In genomic region chr6:83301294-83301693, GRCm38 (mm10) we compare ENCODE assay signal across 27 mouse cellular contexts. TPM values are rescaled to one million over a fixed set of nuclear protein-coding genes. Genes with fewer than 3 reads are reported as not detected.
DNase-seq lines count a peak whose midpoint lies in the region; ATAC-seq lines count a peak whose summit lies in the region.
"Had no signal": no experiment of that assay in that cellular context is flagged by ENCODE, and none has a peak within 500 bp of the region (broad histone marks: within the 10 kb centered on the region; RNA-seq: fewer than 3 reads in every experiment).

No protein-coding gene starts in this region.

- no peak for ATAC-seq in lung, embryonic 15.5 days (ENCODE audit: borderline replicate concordance, extremely low read depth, low FRiP score, low TSS enrichment)
- no peak for ATAC-seq in midbrain, embryonic 11.5 days (ENCODE audit: low FRiP score)
- ATAC-seq in midbrain, embryonic 14.5 days (ENCODE audit: low FRiP score, low TSS enrichment), result no peak
- ATAC-seq: forebrain, embryonic 15.5 days; Patski had no signal

- H3K27ac ChIP-seq in lung, embryonic 15.5 days, result peak overlapping the region; percentile 45; the same call in 1 of the 2 replicates
- no peak overlapping the region for H3K27ac ChIP-seq in midbrain, embryonic 11.5 days (ENCODE audit: low read depth, low read length)
- no peak overlapping the region for H3K27ac ChIP-seq in midbrain, embryonic 14.5 days (replicated peaks; ENCODE audit: low read depth, low read length)
- H3K27ac ChIP-seq: embryonic facial prominence, embryonic 10.5 days; embryonic facial prominence, embryonic 13.5 days; forebrain, embryonic 12.5 days; forebrain, embryonic 15.5 days; heart, embryonic 15.5 days; hindbrain, embryonic 10.5 days; hindbrain, embryonic 13.5 days had no signal

- WGBS in lung, embryonic 15.5 days, result 62% methylated on average over 2 of the region's 2 CpGs
- WGBS in midbrain, embryonic 11.5 days, result 93% methylated on average over 2 of the region's 2 CpGs
- 91% methylated on average over 2 of the region's 2 CpGs for WGBS in midbrain, embryonic 14.5 days

- H3K4me1 ChIP-seq in lung, embryonic 15.5 days, result no peaks in the 10 kb centered on the region
- no peaks in the 10 kb centered on the region for H3K4me1 ChIP-seq in midbrain, embryonic 11.5 days (ENCODE audit: control insufficient read depth, insufficient read depth, low read length)
- H3K4me1 ChIP-seq in midbrain, embryonic 14.5 days (ENCODE audit: control insufficient read depth, insufficient read depth, low read length), result no peaks in the 10 kb centered on the region
- H3K4me1 ChIP-seq: embryonic facial prominence, embryonic 13.5 days; forebrain, embryonic 12.5 days; forebrain, embryonic 15.5 days; heart, embryonic 12.5 days; heart, embryonic 15.5 days; hindbrain, embryonic 13.5 days had no signal

- no peak overlapping the region for H3K4me3 ChIP-seq in lung, embryonic 15.5 days
- no peak overlapping the region for H3K4me3 ChIP-seq in midbrain, embryonic 11.5 days (ENCODE audit: low read depth, low read length)
- H3K4me3 ChIP-seq in midbrain, embryonic 14.5 days (replicated peaks; ENCODE audit: low read depth, low read length), result no peak overlapping the region
- H3K4me3 ChIP-seq: embryonic facial prominence, embryonic 10.5 days; embryonic facial prominence, embryonic 13.5 days; erythroblast, embryonic 14.5 days; forebrain, embryonic 12.5 days; forebrain, embryonic 15.5 days; heart, embryonic 12.5 days; heart, embryonic 15.5 days; hindbrain, embryonic 10.5 days; hindbrain, embryonic 13.5 days had no signal

- H3K27me3 ChIP-seq in lung, embryonic 15.5 days, result no peaks in the 10 kb centered on the region
- H3K27me3 ChIP-seq in midbrain, embryonic 11.5 days (ENCODE audit: control insufficient read depth, insufficient read depth, low read length), result no peaks in the 10 kb centered on the region
- H3K27me3 ChIP-seq in midbrain, embryonic 14.5 days (ENCODE audit: control insufficient read depth, insufficient read depth, low read length), result no peaks in the 10 kb centered on the region
- H3K27me3 ChIP-seq: embryonic facial prominence, embryonic 13.5 days; forebrain, embryonic 12.5 days; forebrain, embryonic 15.5 days; heart, embryonic 12.5 days; heart, embryonic 15.5 days; hindbrain, embryonic 13.5 days; Patski had no signal

- H3K9ac ChIP-seq in lung, embryonic 15.5 days, result no peak overlapping the region
- no peak overlapping the region for H3K9ac ChIP-seq in midbrain, embryonic 11.5 days (ENCODE audit: low read length)
- H3K9ac ChIP-seq in midbrain, embryonic 14.5 days (replicated peaks; ENCODE audit: low read length), result no peak overlapping the region
- H3K9ac ChIP-seq: embryonic facial prominence, embryonic 13.5 days; forebrain, embryonic 12.5 days; forebrain, embryonic 15.5 days; heart, embryonic 12.5 days; heart, embryonic 15.5 days; hindbrain, embryonic 13.5 days had no signal

- no peak overlapping the region for H3K4me2 ChIP-seq in lung, embryonic 15.5 days
- H3K4me2 ChIP-seq in midbrain, embryonic 11.5 days, result no peak overlapping the region
- H3K4me2 ChIP-seq in midbrain, embryonic 14.5 days (ENCODE audit: low read length), result no peak overlapping the region
- H3K4me2 ChIP-seq: embryonic facial prominence, embryonic 13.5 days; forebrain, embryonic 12.5 days; forebrain, embryonic 15.5 days; heart, embryonic 12.5 days; heart, embryonic 15.5 days; hindbrain, embryonic 13.5 days had no signal

- H3K36me3 ChIP-seq in lung, embryonic 15.5 days, result peaks cover 13% of the 10 kb centered on the region
- no peaks in the 10 kb centered on the region; the same call in 1 of the 2 replicates for H3K36me3 ChIP-seq in midbrain, embryonic 11.5 days (ENCODE audit: control insufficient read depth, insufficient read depth, low read length)
- H3K36me3 ChIP-seq in midbrain, embryonic 14.5 days (ENCODE audit: control insufficient read depth, insufficient read depth, low read length), result peaks cover 17% of the 10 kb centered on the region
- H3K36me3 ChIP-seq: heart, embryonic 15.5 days had no signal

- DNase-seq in cerebellum, postnatal 14 days, result peak; percentile 13 to 19
- DNase-seq in cerebellum, adult 11 months, result no peak
- DNase-seq in lung, postnatal 10 days, result no peak
- peak; percentile 44 for DNase-seq in midbrain, embryonic 11.5 days (ENCODE audit: low spot score, missing footprints)
- no peak for DNase-seq in midbrain, embryonic 14.5 days
- DNase-seq in testis, postnatal 14 days (ENCODE audit: low spot score), result peak; percentile 71
- DNase-seq in retina, postnatal 1 day, result no peak
- DNase-seq: adrenal gland, postnatal 10 days; adrenal gland, postnatal 36 days; cerebellum, adult 9-11 months; cerebellum, postnatal 36 days; embryo, embryonic 11 days; gastrocnemius, postnatal 25 days; heart, adult 18-20 months; heart, postnatal 10 days; heart, postnatal 36 days had no signal

- H3K9me3 ChIP-seq in lung, embryonic 15.5 days, result no peaks in the 10 kb centered on the region
- no peaks in the 10 kb centered on the region for H3K9me3 ChIP-seq in midbrain, embryonic 11.5 days (ENCODE audit: control insufficient read depth, low read length)
- no peaks in the 10 kb centered on the region for H3K9me3 ChIP-seq in midbrain, embryonic 14.5 days (ENCODE audit: control insufficient read depth, low read length)
- H3K9me3 ChIP-seq: embryonic facial prominence, embryonic 10.5 days; embryonic facial prominence, embryonic 13.5 days; forebrain, embryonic 12.5 days; forebrain, embryonic 15.5 days; heart, embryonic 12.5 days; heart, embryonic 15.5 days; hindbrain, embryonic 10.5 days; hindbrain, embryonic 13.5 days had no signal

RNA-seq across cellular contexts. Expression of gene Mthfd2, which starts 24.4 kb away (rescaled TPM):
- 32.5 and 35.0 TPM in 2 replicates for polyA plus RNA-seq in lung, embryonic 15.5 days (2015; fragmentation: Nextera tagmentation; extraction: Ambion mirVana)
- polyA plus RNA-seq in midbrain, embryonic 11.5 days (2014; fragmentation: Nextera tagmentation; extraction: Ambion mirVana), result 48.0 and 51.6 TPM in 2 replicates
- 27.0 and 31.3 TPM in 2 replicates for polyA plus RNA-seq in midbrain, embryonic 14.5 days (2014; fragmentation: Nextera tagmentation; extraction: Ambion mirVana)

RNA-seq across cellular contexts. Expression of gene Mob1a, which starts 24.5 kb away (rescaled TPM):
- polyA plus RNA-seq in lung, embryonic 15.5 days (2015; fragmentation: Nextera tagmentation; extraction: Ambion mirVana), result 71.8 and 77.0 TPM in 2 replicates
- 73.7 and 82.0 TPM in 2 replicates for polyA plus RNA-seq in midbrain, embryonic 11.5 days (2014; fragmentation: Nextera tagmentation; extraction: Ambion mirVana)
- 14.7 and 32.5 TPM in 2 replicates for polyA plus RNA-seq in midbrain, embryonic 14.5 days (2014; fragmentation: Nextera tagmentation; extraction: Ambion mirVana)

RNA-seq across cellular contexts. Expression of gene Bola3, which starts 47.7 kb away (rescaled TPM):
- 125 and 130 TPM in 2 replicates for polyA plus RNA-seq in lung, embryonic 15.5 days (2015; fragmentation: Nextera tagmentation; extraction: Ambion mirVana)
- polyA plus RNA-seq in midbrain, embryonic 11.5 days (2014; fragmentation: Nextera tagmentation; extraction: Ambion mirVana), result 134 and 144 TPM in 2 replicates
- polyA plus RNA-seq in midbrain, embryonic 14.5 days (2014; fragmentation: Nextera tagmentation; extraction: Ambion mirVana), result 54.5 and 61.1 TPM in 2 replicates

Comparison
In these comparisons a context has a peak if more than half of its experiments do, and no peak if none do; other contexts are left out.
1. DNase-seq: peak in cerebellum, postnatal 14 days (2 of 2), midbrain, embryonic 11.5 days (single experiment) and testis, postnatal 14 days (single experiment); none in cerebellum, adult 11 months (single experiment), lung, postnatal 10 days (single experiment), midbrain, embryonic 14.5 days (single experiment) and retina, postnatal 1 day (single experiment).